Mouse (Mus musculus): Measurements from ENCODE around the gene Map2.

Map2 gene

DNA sequence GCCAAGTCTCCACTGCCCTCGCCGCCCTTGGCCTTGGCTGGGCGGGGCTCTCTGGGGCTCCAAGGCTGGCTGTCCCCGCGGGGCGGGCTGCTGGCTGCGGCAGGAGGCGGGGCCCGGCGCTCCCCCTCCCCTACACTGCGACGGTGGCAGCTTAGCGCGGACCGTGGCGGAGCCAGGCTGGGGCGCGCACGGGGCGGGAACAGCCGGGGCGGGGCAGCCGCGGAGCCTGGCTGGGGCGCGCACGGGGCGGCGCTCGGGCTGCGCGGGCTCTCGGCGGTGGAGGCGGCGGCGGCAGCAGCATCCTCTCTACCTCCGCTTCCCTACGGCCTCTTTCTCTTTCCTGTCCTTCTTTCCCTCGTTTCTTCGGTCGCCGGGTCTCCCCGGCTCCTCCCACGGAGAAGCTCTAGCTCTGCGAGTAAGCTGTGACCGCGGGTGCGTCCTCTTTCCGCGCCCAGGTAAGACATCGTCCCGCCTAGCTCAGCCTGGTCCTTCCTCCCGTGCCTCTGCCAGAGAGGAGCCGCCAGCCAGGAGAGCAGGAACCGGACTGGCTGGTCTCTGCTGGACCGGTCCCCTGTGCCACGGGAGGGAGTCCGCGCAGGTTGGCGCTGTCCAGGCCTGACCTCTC lies at the start of gene Map2:
TSS of gene Map2 (plus strand) at position 233 of the 625 bp plus-strand sequence.
- DNase-seq (ENCODE audit: low spot score in 2 of 2), result peak; percentile 85 to 89

- DNase-seq (ENCODE audit: low spot score in 2 of 2), result no peak
Measured at GRCm38 (mm10) chr1:66133014-66133413, 42.1 kb upstream of the Map2 start.

GRCm38 (mm10) chr1:66135324-66135723 lies 39.7 kb upstream of the Map2 start:
- no peak for DNase-seq (ENCODE audit: low spot score in 2 of 2)

- no peak for DNase-seq (ENCODE audit: low spot score in 2 of 2)
Measured at GRCm38 (mm10) chr1:66140686-66141085, 34.4 kb upstream of the Map2 start.

- DNase-seq (ENCODE audit: low spot score in 2 of 2), result no peak
Measured at GRCm38 (mm10) chr1:66145180-66145579, 29.9 kb upstream of the Map2 start.

GRCm38 (mm10) chr1:66148825-66149514 lies 26.1 kb upstream of the Map2 start:
- no peak for DNase-seq (ENCODE audit: low spot score in 2 of 2)

GRCm38 (mm10) chr1:66150806-66151205 lies 24.3 kb upstream of the Map2 start:
- DNase-seq (ENCODE audit: low spot score in 2 of 2), result no peak

DNA sequence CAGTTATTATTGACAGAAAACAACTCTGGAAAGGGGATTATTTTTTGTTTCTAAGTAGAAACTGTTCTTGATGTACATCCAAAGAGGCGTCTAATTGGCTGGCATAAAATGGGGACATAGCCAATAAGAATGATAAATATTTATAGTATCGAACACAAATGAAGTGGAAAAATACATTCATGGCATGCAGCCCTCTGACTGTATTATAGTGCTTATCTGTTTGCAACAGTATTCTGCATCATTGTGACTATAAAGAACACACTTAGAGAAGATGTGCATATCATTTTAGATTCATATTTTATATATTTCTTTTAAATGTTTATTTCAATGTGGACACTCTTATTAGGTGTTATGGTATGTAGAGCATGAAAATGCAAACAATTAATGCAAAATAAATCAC lies 17.9 kb upstream of the Map2 start:
- DNase-seq (ENCODE audit: low spot score in 2 of 2), result no peak

DNA sequence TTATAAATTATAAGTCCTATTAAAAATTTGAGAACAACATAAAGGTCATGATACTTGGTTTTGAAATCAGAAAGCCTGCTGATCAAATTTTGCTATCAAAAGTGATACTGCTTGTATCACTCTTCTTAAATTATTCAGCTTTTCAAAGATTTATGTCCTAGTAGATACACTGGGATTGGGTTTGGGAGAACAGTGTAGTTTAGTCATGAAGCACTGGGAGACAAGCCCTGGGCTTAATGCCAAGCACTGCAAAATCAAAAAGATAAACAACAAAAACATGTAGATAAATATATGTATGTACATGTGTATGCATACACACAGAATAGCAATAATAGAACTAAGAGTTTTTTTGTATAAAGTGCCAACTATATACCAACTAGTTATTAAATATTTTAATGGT lies 17.5 kb upstream of the Map2 start:
- DNase-seq (ENCODE audit: low spot score in 2 of 2), result no peak

- no peak for DNase-seq (ENCODE audit: low spot score in 2 of 2)
Measured at GRCm38 (mm10) chr1:66164648-66165047, 10.4 kb upstream of the Map2 start.

DNA sequence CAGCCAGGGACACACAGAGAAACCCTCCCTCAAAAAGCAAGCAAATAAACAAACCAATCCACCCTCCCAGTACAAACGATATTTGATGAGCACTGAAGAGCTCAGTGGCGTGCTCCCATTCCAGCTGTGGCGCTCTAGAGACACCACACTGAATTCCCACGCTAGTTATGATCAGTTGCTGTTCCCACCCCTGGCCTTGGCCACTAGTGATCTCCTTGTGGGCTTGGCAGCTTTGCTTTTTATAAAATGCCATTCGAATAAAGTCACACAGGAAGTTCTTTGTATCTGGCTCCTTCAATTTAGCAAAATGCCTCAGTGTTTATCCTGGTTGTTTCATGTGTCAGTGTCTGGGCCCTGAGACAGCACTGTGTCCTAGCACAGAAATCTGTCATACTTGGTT lies 6.4 kb upstream of the Map2 start:
- DNase-seq (ENCODE audit: low spot score in 2 of 2), result no peak

- DNase-seq (ENCODE audit: low spot score in 2 of 2), result no peak
Measured at GRCm38 (mm10) chr1:66172127-66172526, 2.9 kb upstream of the Map2 start.

- no peak for DNase-seq (ENCODE audit: low spot score in 2 of 2)
Measured at GRCm38 (mm10) chr1:66173630-66174029, 1.4 kb upstream of the Map2 start.

- DNase-seq (ENCODE audit: low spot score in 2 of 2), result no peak
Measured at GRCm38 (mm10) chr1:66176012-66176837, 1.2 kb downstream of the Map2 start.

DNA sequence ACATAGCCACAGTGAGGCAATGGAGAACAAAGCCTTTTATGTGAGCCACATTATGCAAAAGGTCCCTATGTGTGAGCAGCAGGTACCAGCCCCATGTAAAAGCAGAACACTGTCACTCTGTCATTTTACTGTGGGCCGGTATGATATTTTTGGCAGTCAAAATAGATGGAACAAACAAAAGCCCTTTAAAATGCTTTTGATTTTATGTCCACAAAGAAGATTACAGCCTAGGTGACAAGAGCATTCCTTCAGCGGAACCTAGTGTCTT lies 1.7 kb downstream of the Map2 start:
- no peak for DNase-seq (ENCODE audit: low spot score in 2 of 2)

DNA sequence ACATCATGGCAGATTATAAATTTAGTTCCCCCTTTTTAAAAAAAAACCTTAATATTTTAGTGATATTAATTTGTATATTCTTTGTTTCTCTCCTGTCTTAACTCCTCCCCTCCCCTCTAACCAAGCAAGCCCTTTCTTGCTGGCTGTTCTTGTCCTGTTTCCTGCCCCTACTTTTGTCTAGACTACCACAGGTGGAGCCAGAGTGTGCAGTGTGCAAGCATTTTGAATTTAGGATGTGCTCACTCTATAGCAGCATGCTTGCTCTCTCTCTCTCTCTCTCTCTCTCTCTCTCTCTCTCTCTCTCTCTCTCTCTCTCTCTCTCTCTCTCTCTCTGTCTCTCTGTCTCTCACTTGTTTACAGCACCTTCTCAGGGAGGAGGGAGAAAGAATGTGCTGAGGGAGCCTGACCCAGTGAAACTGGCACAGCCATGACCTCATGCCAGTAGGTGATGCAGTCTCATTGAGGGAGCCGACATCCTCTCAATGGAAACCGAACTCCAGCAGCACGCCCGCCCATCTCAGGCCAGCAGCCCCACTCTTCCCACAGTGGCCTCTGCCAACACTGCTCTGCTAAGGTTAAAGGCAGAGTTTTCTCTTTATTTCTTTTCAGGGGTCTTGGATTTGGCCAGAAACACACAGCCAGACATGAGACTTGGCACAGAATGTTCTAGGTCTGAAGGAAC lies 2.6 kb downstream of the Map2 start:
- DNase-seq (ENCODE audit: low spot score in 2 of 2), result no peak

GRCm38 (mm10) chr1:66187016-66187681 lies 12.1 kb downstream of the Map2 start:
- peak in 1 of 2 experiments; percentile 70 for DNase-seq (ENCODE audit: low spot score in 2 of 2)

DNA sequence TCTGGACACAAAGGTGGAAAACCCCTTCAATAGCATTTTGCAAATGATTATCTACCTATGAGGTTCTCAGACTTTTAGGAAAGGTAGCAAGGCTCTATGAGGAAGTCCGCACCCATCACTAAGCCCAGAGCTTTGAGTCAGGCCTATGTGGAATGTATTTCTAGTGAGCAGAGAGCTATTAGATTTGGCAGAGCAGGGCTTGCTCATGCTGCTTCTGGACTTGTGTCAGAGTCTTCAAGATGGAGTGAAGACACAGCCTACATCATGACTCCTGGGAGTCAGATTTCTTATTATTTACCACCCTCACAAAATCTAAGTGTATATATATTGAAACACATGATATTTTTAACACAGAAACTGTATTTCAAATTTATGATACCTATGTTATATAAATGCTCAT lies 17.3 kb downstream of the Map2 start:
- DNase-seq (ENCODE audit: low spot score in 2 of 2), result no peak

DNA sequence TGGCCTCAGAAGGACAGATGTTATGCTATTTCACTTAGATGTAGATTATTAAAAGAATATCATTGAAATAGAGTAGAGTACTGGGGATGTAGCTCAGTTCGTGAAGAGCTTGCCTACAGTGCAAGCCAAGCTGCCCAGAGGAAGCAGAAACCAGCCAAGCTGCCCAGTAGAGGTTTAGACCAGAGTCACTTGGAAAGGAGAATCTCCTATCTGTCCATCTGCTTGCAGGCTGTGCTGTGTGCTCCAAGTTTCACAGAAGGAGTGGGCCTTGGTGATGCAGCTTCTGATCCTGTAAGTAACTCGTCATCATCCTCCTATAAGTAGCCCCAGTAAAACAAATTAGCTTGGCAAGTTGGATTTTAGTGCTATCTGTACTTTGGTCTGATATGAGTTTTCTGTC lies 17.8 kb downstream of the Map2 start:
- no peak for DNase-seq (ENCODE audit: low spot score in 2 of 2)

DNA sequence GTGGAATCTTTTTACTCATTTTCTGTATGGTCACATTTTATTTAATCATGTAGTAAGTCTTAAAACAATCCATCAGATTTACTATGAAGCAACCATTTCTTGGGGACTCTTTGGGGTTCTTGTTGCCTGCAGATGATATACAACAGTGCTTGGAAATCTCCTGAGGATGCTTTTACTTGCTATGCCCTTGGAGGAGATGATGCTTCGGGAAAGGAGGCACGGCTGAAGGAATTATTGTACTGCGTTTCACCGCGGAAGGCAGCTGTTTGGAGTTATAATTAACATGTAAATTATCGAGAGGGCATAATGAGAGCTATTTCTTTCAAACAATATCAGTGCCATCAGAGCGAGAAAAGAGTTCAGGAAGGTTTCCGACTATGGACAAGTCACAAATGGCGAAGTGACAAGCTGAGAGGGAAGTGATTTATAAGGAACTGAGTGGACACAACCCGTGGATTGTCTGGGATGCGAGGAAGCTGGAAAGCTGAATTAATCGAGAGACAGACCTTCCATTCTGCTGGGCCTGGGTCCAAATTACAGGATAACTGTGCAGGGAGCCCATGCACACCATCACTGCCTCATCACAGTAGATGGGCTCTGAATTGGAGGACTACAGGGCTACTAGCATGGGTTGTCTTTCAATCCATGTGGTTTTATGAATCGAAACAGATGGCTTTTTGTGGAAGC lies 20.1 kb downstream of the Map2 start:
- no peak for DNase-seq (ENCODE audit: low spot score in 2 of 2)

DNA sequence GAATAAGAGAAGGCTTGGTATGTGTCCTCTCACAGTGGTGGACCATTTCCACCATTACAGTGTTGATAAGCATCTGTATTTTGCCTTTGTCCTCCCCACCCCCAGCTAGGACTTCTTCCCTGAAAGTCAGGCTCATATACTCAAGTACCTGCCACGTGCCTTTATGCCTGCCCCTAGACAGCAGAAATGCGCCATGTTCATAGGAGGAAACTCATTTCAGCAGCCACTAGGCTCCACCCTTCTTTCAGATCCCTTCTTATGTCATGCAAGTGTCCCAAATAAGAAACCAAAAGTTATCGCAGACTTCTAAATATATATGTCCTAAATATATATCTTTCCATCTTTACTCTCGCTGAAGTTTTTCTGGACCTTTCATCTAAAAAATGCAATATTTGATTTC lies 21.2 kb downstream of the Map2 start:
- no peak for DNase-seq (ENCODE audit: low spot score in 2 of 2)

Data from frontal cortex, postnatal 36 days (tissue).